Mouse (Mus musculus) cerebellum, adult 18-20 months (tissue): Measurements from ENCODE around the gene Jmjd7.

Source experiments
- DNase-seq, 2 experiments: peaks; one replicate each; pipeline ENCODE4 v3.0.0; 2021

The Jmjd7 gene

GRCm38 (mm10) chr2:120012924-120013323 lies 14.4 kb upstream of the Jmjd7 start:
- no peak for DNase-seq

GRCm38 (mm10) chr2:120013831-120014486 lies 13.3 kb upstream of the Jmjd7 start:
- no peak for DNase-seq

- DNase-seq: no peak
Measured at GRCm38 (mm10) chr2:120015882-120016281, 11.4 kb upstream of the Jmjd7 start.

- no peak for DNase-seq
Measured at GRCm38 (mm10) chr2:120017599-120017998, 9.7 kb upstream of the Jmjd7 start.

GRCm38 (mm10) chr2:120024337-120024736 lies 2.9 kb upstream of the Jmjd7 start:
- DNase-seq: no peak

- DNase-seq: no peak
Measured at GRCm38 (mm10) chr2:120027950-120028331, 658 bp downstream of the Jmjd7 start.

- DNase-seq: no peak
Measured at GRCm38 (mm10) chr2:120030380-120030779, 3.1 kb downstream of the Jmjd7 start.

GRCm38 (mm10) chr2:120032726-120033467 lies 5.6 kb downstream of the Jmjd7 start, which contains the start of gene Pla2g4b:
Pla2g4b (plus strand) TSS chr2:120033417.
- DNase-seq: no peak

GRCm38 (mm10) chr2:120033726-120034125 lies 6.4 kb downstream of the Jmjd7 start:
- DNase-seq: peak; percentile 44 to 60

GRCm38 (mm10) chr2:120037744-120038143 lies 10.5 kb downstream of the Jmjd7 start:
- DNase-seq: no peak

- DNase-seq: peak; percentile 12 to 22
Measured at GRCm38 (mm10) chr2:120040991-120041390, 13.7 kb downstream of the Jmjd7 start.

- no peak for DNase-seq
Measured at GRCm38 (mm10) chr2:120044101-120044603, 16.9 kb downstream of the Jmjd7 start.

- DNase-seq: no peak
Measured at GRCm38 (mm10) chr2:120044676-120045075, 17.4 kb downstream of the Jmjd7 start.

- DNase-seq: no peak
Measured at GRCm38 (mm10) chr2:120046486-120047310, 19.4 kb downstream of the Jmjd7 start.

GRCm38 (mm10) chr2:120048173-120048572 lies 20.9 kb downstream of the Jmjd7 start:
- DNase-seq: no peak

- DNase-seq: peak; percentile 19 to 27
Measured at GRCm38 (mm10) chr2:120049632-120050274, 22.5 kb downstream of the Jmjd7 start.

GRCm38 (mm10) chr2:120051405-120051804 lies 24.1 kb downstream of the Jmjd7 start:
- DNase-seq: no peak

- no peak for DNase-seq
Measured at GRCm38 (mm10) chr2:120054771-120055552, 27.7 kb downstream of the Jmjd7 start.

- DNase-seq: no peak
Measured at GRCm38 (mm10) chr2:120055923-120056322, 28.6 kb downstream of the Jmjd7 start.

GRCm38 (mm10) chr2:120058818-120059217 lies 31.5 kb downstream of the Jmjd7 start:
- no peak for DNase-seq

- DNase-seq: no peak
Measured at GRCm38 (mm10) chr2:120059466-120059865, 32.2 kb downstream of the Jmjd7 start.

- no peak for DNase-seq
Measured at GRCm38 (mm10) chr2:120060190-120060589, 32.9 kb downstream of the Jmjd7 start.
